Mouse (Mus musculus): ENCODE results near the gene Sntg2. TPM values are rescaled to one million over a fixed set of nuclear protein-coding genes. Genes with fewer than 3 reads are reported as not detected.

Gene Sntg2
- 6.2 and 7.1 TPM in 2 replicates for polyA plus RNA-seq (2012; rRNA removed; ENCODE audit: low replicate concordance)

GRCm38 (mm10) chr12:30372933-30373501, at the start of gene Sntg2:
Sntg2 (minus strand) TSS chr12:30373375.

GRCm38 (mm10) chr12:30132524-30132923, 240.7 kb downstream of the Sntg2 start, which contains the start of gene Tpo:
Tpo (minus strand) TSS chr12:30132624.

Other genes with a start within 250 kb of the Sntg2 start
- 0.13 TPM in 1 of 2 replicates, not detected in the other for gene Tpo, start 240.8 kb downstream of the Sntg2 start, polyA plus RNA-seq (2012; rRNA removed; ENCODE audit: low replicate concordance)
- 4.0 and 4.4 TPM in 2 replicates for gene Tmem18, start 211.1 kb upstream of the Sntg2 start, polyA plus RNA-seq (2012; rRNA removed; ENCODE audit: low replicate concordance)